ENCODE assay signal across 8 mouse cellular contexts in genomic region chr4:59548011-59548559, GRCm38 (mm10). TPM values are rescaled to one million over a fixed set of nuclear protein-coding genes. Genes with fewer than 3 reads are reported as not detected.
A peak's percentile ranks its signal among the peaks of the same experiment; 100 is the strongest.
DNase-seq lines count a peak whose midpoint lies in the region; ATAC-seq and TF ChIP-seq lines count a peak whose summit lies in the region.

No protein-coding gene starts in this region.

- H3K9me3 ChIP-seq in kidney, embryonic 14.5 days (ENCODE audit: control insufficient read depth, low read length) = no peaks in the 10 kb centered on the region
- H3K9me3 ChIP-seq in forebrain, embryonic 13.5 days (replicated peaks) = no peaks in the 10 kb centered on the region
- no peaks in the 10 kb centered on the region for H3K9me3 ChIP-seq in liver, postnatal 0 days (ENCODE audit: low read length)

- intact Hi-C loops in gastrocnemius, postnatal 14 days (cut with DNase I; ENCODE audit: low total_unique reads) = no loop called here

- peaks cover 13% of the 10 kb centered on the region for H3K4me1 ChIP-seq in kidney, embryonic 14.5 days (ENCODE audit: control insufficient read depth, insufficient read depth, low read length)
- peaks cover 6% of the 10 kb centered on the region; the same call in 1 of the 2 replicates for H3K4me1 ChIP-seq in forebrain, embryonic 13.5 days
- H3K4me1 ChIP-seq in liver, postnatal 0 days (ENCODE audit: insufficient read depth) = peaks cover 18% of the 10 kb centered on the region

- no peak for DNase-seq in kidney, postnatal 4 days
- DNase-seq in MN1 (ENCODE audit: low spot score) = peak; percentile 19
- no peak for DNase-seq in liver, postnatal 0 days
- no peak for DNase-seq in gastrocnemius, postnatal 14 days
- no peak for DNase-seq in testis, postnatal 10 days (ENCODE audit: low spot score)
- DNase-seq in spleen, postnatal 36 days (ENCODE audit: low spot score in 2 of 2) = no peak

- H3K27ac ChIP-seq in kidney, embryonic 14.5 days (ENCODE audit: low read depth, low read length) = peak overlapping the region; percentile 97
- H3K27ac ChIP-seq in forebrain, embryonic 13.5 days = no peak overlapping the region
- peak overlapping the region; percentile 100 for H3K27ac ChIP-seq in liver, postnatal 0 days (ENCODE audit: low read depth)

- TF ChIP-seq EP300 in liver, postnatal 0 days (IDR thresholded peaks at IDR 0.05; ENCODE audit: low read depth) = 0 out of 2 replicates have a peak, but pooled peaks have one; percentile 6

- H3K4me2 ChIP-seq in kidney, embryonic 14.5 days (replicated peaks; ENCODE audit: low read depth, low read length) = peak overlapping the region; percentile 80
- peak overlapping the region; percentile 77 for H3K4me2 ChIP-seq in forebrain, embryonic 13.5 days
- H3K4me2 ChIP-seq in liver, postnatal 0 days (ENCODE audit: low read depth, low read length) = peak overlapping the region; percentile 97

- ATAC-seq in kidney, embryonic 14.5 days (ENCODE audit: low FRiP score, low TSS enrichment) = no peak
- ATAC-seq in forebrain, embryonic 13.5 days = no peak
- ATAC-seq in liver, postnatal 0 days = no peak

- 3% methylated on average over 18 of the region's 18 CpGs for WGBS in kidney, embryonic 14.5 days
- WGBS in forebrain, embryonic 13.5 days = 5% methylated on average over 18 of the region's 18 CpGs
- 1% methylated on average over 18 of the region's 18 CpGs for WGBS in liver, postnatal 0 days (ENCODE audit: insufficient replicate concordance)

- no peaks in the 10 kb centered on the region for H3K36me3 ChIP-seq in kidney, embryonic 14.5 days (ENCODE audit: control insufficient read depth, insufficient read depth, low read length)
- H3K36me3 ChIP-seq in forebrain, embryonic 13.5 days (ENCODE audit: poor library complexity, severe bottlenecking) = no peaks in the 10 kb centered on the region
- H3K36me3 ChIP-seq in liver, postnatal 0 days (replicated peaks; ENCODE audit: insufficient read depth, low read length) = no peaks in the 10 kb centered on the region

- peak overlapping the region; percentile 90 for H3K4me3 ChIP-seq in kidney, embryonic 14.5 days (ENCODE audit: low read length)
- peak overlapping the region; percentile 80 for H3K4me3 ChIP-seq in forebrain, embryonic 13.5 days
- H3K4me3 ChIP-seq in liver, postnatal 0 days (ENCODE audit: low read depth, low read length) = peak overlapping the region; percentile 97

- H3K9ac ChIP-seq in kidney, embryonic 14.5 days (ENCODE audit: low read depth, low read length) = peak overlapping the region; percentile 96
- peak overlapping the region; percentile 84 for H3K9ac ChIP-seq in forebrain, embryonic 13.5 days
- peak overlapping the region; percentile 99 for H3K9ac ChIP-seq in liver, postnatal 0 days (replicated peaks)

- no peak for TF ChIP-seq CTCF in liver, postnatal 0 days (IDR thresholded peaks at IDR 0.05; ENCODE audit: low read depth)

- no peaks in the 10 kb centered on the region for H3K27me3 ChIP-seq in kidney, embryonic 14.5 days (ENCODE audit: control insufficient read depth, insufficient read depth, low read length)
- peaks cover 9% of the 10 kb centered on the region; the same call in 1 of the 2 replicates for H3K27me3 ChIP-seq in forebrain, embryonic 13.5 days
- no peaks in the 10 kb centered on the region for H3K27me3 ChIP-seq in liver, postnatal 0 days (ENCODE audit: insufficient read depth, low read length)

RNA-seq across cellular contexts. Expression of gene Ptbp3, which starts 1.1 kb away (rescaled TPM):
- 64.8 and 86.1 TPM in 2 replicates for polyA plus RNA-seq in kidney, embryonic 14.5 days (2014; fragmentation: Nextera tagmentation; extraction: Ambion mirVana)
- polyA plus RNA-seq in forebrain, embryonic 13.5 days (2015; fragmentation: Nextera tagmentation; extraction: Ambion mirVana) = 16.0 and 18.7 TPM in 2 replicates
- 35.6 and 36.3 TPM in 2 replicates for polyA plus RNA-seq in liver, postnatal 0 days (2015; fragmentation: Nextera tagmentation; extraction: Ambion mirVana)
- total RNA-seq in gastrocnemius, postnatal 14 days (2021) = 10 to 100 TPM; 18.5 to 20.3 TPM

RNA-seq across cellular contexts. Expression of gene Hsdl2, which starts 33.3 kb away (rescaled TPM):
- 20.5 and 21.4 TPM in 2 replicates for polyA plus RNA-seq in kidney, embryonic 14.5 days (2014; fragmentation: Nextera tagmentation; extraction: Ambion mirVana)
- 24.0 and 26.4 TPM in 2 replicates for polyA plus RNA-seq in forebrain, embryonic 13.5 days (2015; fragmentation: Nextera tagmentation; extraction: Ambion mirVana)
- polyA plus RNA-seq in liver, postnatal 0 days (2015; fragmentation: Nextera tagmentation; extraction: Ambion mirVana) = 58.9 and 61.6 TPM in 2 replicates
- total RNA-seq in gastrocnemius, postnatal 14 days (2021) = 10 to 100 TPM; 47.5 to 65.0 TPM
